Mouse (Mus musculus) stomach, embryonic 16.5 days (tissue): ENCODE measurements around the gene Lpar5. TPM values are rescaled to one million over a fixed set of nuclear protein-coding genes. Genes with fewer than 3 reads are reported as not detected.

Source experiments
- ATAC-seq: fragments of 200-750 bp; cut with Nextera tagmentation; 2 replicates; pipeline ENCODE4 v1.8.0; 2017; ENCODE audit warnings: moderate number of reproducible peaks, moderate TSS enrichment; ENCODE audit not compliant: insufficient read depth, low FRiP score
- H3K27ac ChIP-seq: fragments of 300-500 bp; sonication (generic); 2 replicates; pipeline ENCODE4 v1.5.1; 2014; ENCODE audit warnings: low read length
- H3K27me3 ChIP-seq: fragments of 300-500 bp; sonication (generic); 2 replicates; pipeline ENCODE4 v1.6.1; 2014; ENCODE audit warnings: low read length, control low read depth, mixed read lengths; ENCODE audit not compliant: control insufficient read depth, insufficient read depth
- H3K36me3 ChIP-seq: fragments of 300-500 bp; sonication (generic); 2 replicates; pipeline ENCODE4 v1.6.1; 2014; ENCODE audit warnings: low read length; ENCODE audit not compliant: control insufficient read depth, insufficient read depth
- H3K4me1 ChIP-seq: fragments of 300-500 bp; sonication (generic); 2 replicates; pipeline ENCODE4 v1.6.1; 2014; ENCODE audit warnings: low read length, control low read depth, mixed read lengths; ENCODE audit not compliant: control insufficient read depth, insufficient read depth
- H3K4me2 ChIP-seq: fragments of 300-500 bp; sonication (generic); 2 replicates; pipeline ENCODE4 v1.6.1; 2014; ENCODE audit warnings: low read depth, low read length, mixed read lengths
- H3K4me3 ChIP-seq: fragments of 300-500 bp; sonication (generic); replicated peaks from 2 replicates; pipeline ENCODE4 v1.5.1; 2014; ENCODE audit warnings: mild to moderate bottlenecking, low read length
- H3K9ac ChIP-seq: fragments of 300-500 bp; sonication (generic); 2 replicates; pipeline ENCODE4 v1.6.1; 2014; ENCODE audit warnings: low read length
- H3K9me3 ChIP-seq: fragments of 300-500 bp; sonication (generic); replicated peaks from 2 replicates; pipeline ENCODE4 v1.6.1; 2016; ENCODE audit warnings: low read length, control low read depth; ENCODE audit not compliant: control insufficient read depth
- WGBS: fragments of 180-500 bp; shearing (Covaris S2); extraction: QIAGEN DNeasy Blood & Tissue Kit; methylation state at CpG from one replicate; pipeline ENCODE4 v1.1.7; 2014; 5-methylcytosine and 5-hydroxymethylcytosine counted together
- polyA plus RNA-seq: library from polyadenylated mRNA; unstranded; fragments of >200 nt; fragmentation: Nextera tagmentation; extraction: Ambion mirVana; gene quantifications from 2 replicates; pipeline ENCODE4 v1.2.1, GENCODE M21; 2015

Gene Lpar5
- polyA plus RNA-seq, 1 experiment from 2014 or later, result 9.5 TPM

- Histone ChIP-seq H3K9ac (no peak overlapping the region; the same call in 1 of the 2 replicates), H3K4me3 (no peak overlapping the region), H3K4me1 (peaks cover 11% of the 10 kb centered on the region; the same call in 1 of the 2 replicates), H3K4me2 (no peak overlapping the region), H3K36me3 (no peaks in the 10 kb centered on the region), H3K9me3 (no peaks in the 10 kb centered on the region), H3K27ac (no peak overlapping the region), H3K27me3 (no peaks in the 10 kb centered on the region)
- ATAC-seq, result no peak
- WGBS, result 57% methylated on average over 8 of the region's 8 CpGs
These were observed 6.1 kb downstream of the Lpar5 start for GRCm38 (mm10) chr6:125073825-125074224.

GRCm38 (mm10) chr6:125081394-125081793 lies 13.7 kb downstream of the Lpar5 start:
- no peaks in the 10 kb centered on the region for H3K36me3 ChIP-seq
- H3K27me3 ChIP-seq, result no peaks in the 10 kb centered on the region
- H3K9ac ChIP-seq, result peak overlapping the region; percentile 72
- no peaks in the 10 kb centered on the region for H3K9me3 ChIP-seq
- H3K27ac ChIP-seq, result 0 out of 2 replicates have a peak overlapping the region, but pooled peaks have one; percentile 57
- peak; percentile 6; the same call in 1 of the 2 replicates for ATAC-seq
- peak overlapping the region; percentile 45 for H3K4me3 ChIP-seq
- H3K4me2 ChIP-seq, result peak overlapping the region; percentile 59
- 22% methylated on average over 25 of the region's 25 CpGs for WGBS
- peaks cover 8% of the 10 kb centered on the region; the same call in 1 of the 2 replicates for H3K4me1 ChIP-seq

GRCm38 (mm10) chr6:125081797-125082560 lies 14.3 kb downstream of the Lpar5 start:
- Histone ChIP-seq H3K36me3 (no peaks in the 10 kb centered on the region), H3K4me3 (peak overlapping the region; percentile 45), H3K4me2 (peak overlapping the region; percentile 59), H3K27ac (0 out of 2 replicates have a peak overlapping the region, but pooled peaks have one; percentile 57), H3K9me3 (no peaks in the 10 kb centered on the region), H3K27me3 (no peaks in the 10 kb centered on the region), H3K9ac (peak overlapping the region; percentile 72), H3K4me1 (peaks cover 8% of the 10 kb centered on the region; the same call in 1 of the 2 replicates)
- peak; percentile 88 for ATAC-seq
- WGBS, result 25% methylated on average over 45 of the region's 45 CpGs

GRCm38 (mm10) chr6:125082801-125083386 lies 15.2 kb downstream of the Lpar5 start:
- WGBS, result 82% methylated on average over 7 of the region's 7 CpGs
- H3K4me3 ChIP-seq, result no peak overlapping the region
- H3K36me3 ChIP-seq, result no peaks in the 10 kb centered on the region
- H3K9ac ChIP-seq, result no peak overlapping the region
- H3K4me1 ChIP-seq, result peaks cover 8% of the 10 kb centered on the region; the same call in 1 of the 2 replicates
- no peak overlapping the region for H3K4me2 ChIP-seq
- no peaks in the 10 kb centered on the region for H3K27me3 ChIP-seq
- H3K27ac ChIP-seq, result no peak overlapping the region
- H3K9me3 ChIP-seq, result no peaks in the 10 kb centered on the region
- ATAC-seq, result no peak

GRCm38 (mm10) chr6:125084424-125084823 lies 16.7 kb downstream of the Lpar5 start:
- Histone ChIP-seq H3K27me3 (no peaks in the 10 kb centered on the region), H3K27ac (no peak overlapping the region), H3K4me2 (no peak overlapping the region), H3K9me3 (no peaks in the 10 kb centered on the region), H3K4me1 (peaks cover 14% of the 10 kb centered on the region), H3K4me3 (no peak overlapping the region), H3K9ac (0 out of 2 replicates have a peak overlapping the region, but pooled peaks have one; percentile 11), H3K36me3 (no peaks in the 10 kb centered on the region)
- peak; percentile 16; the same call in 1 of the 2 replicates for ATAC-seq
- WGBS, result 7% methylated on average over 4 of the region's 4 CpGs

- WGBS, result 76% methylated on average over 3 of the region's 3 CpGs
- H3K27me3 ChIP-seq, result no peaks in the 10 kb centered on the region
- H3K4me3 ChIP-seq, result no peak overlapping the region
- H3K9ac ChIP-seq, result no peak overlapping the region
- H3K4me2 ChIP-seq, result no peak overlapping the region
- H3K27ac ChIP-seq, result peak overlapping the region; percentile 95
- no peaks in the 10 kb centered on the region for H3K36me3 ChIP-seq
- no peaks in the 10 kb centered on the region for H3K9me3 ChIP-seq
- peaks cover 24% of the 10 kb centered on the region for H3K4me1 ChIP-seq
- no peak for ATAC-seq
These were observed 20.2 kb downstream of the Lpar5 start for GRCm38 (mm10) chr6:125087937-125088336.

GRCm38 (mm10) chr6:125088561-125089321 lies 21.0 kb downstream of the Lpar5 start:
- peaks cover 24% of the 10 kb centered on the region for H3K4me1 ChIP-seq
- H3K27me3 ChIP-seq, result no peaks in the 10 kb centered on the region
- H3K27ac ChIP-seq, result peak overlapping the region; percentile 95
- 2% methylated on average over 20 of the region's 20 CpGs for WGBS
- no peaks in the 10 kb centered on the region for H3K36me3 ChIP-seq
- peak overlapping the region; percentile 56 for H3K4me2 ChIP-seq
- H3K9me3 ChIP-seq, result no peaks in the 10 kb centered on the region
- ATAC-seq, result peak; percentile 87
- peak overlapping the region; percentile 1; the same call in 1 of the 2 replicates for H3K9ac ChIP-seq
- no peak overlapping the region for H3K4me3 ChIP-seq

GRCm38 (mm10) chr6:125089521-125090321 lies 22.0 kb downstream of the Lpar5 start:
- WGBS, result 1% methylated on average over 15 of the region's 15 CpGs
- peak; percentile 77 for ATAC-seq
- Histone ChIP-seq H3K27me3 (no peaks in the 10 kb centered on the region), H3K27ac (peak overlapping the region; percentile 95), H3K4me2 (peak overlapping the region; percentile 56), H3K9me3 (no peaks in the 10 kb centered on the region), H3K36me3 (no peaks in the 10 kb centered on the region), H3K9ac (peak overlapping the region; percentile 58), H3K4me3 (peak overlapping the region; percentile 14), H3K4me1 (peaks cover 21% of the 10 kb centered on the region)
